Mouse (Mus musculus) ES-Bruce4 (cell line): ENCODE measurements around the gene Hoxd4.

ENCODE experiments used
- CTCF ChIP-seq: IDR thresholded peaks from one replicate; pipeline ENCODE4 v1.8.1; 2011; ENCODE audit warnings: low read depth, low read length
- POLR2A ChIP-seq: IDR thresholded peaks from one replicate; pipeline ENCODE4 v1.8.1; 2011; ENCODE audit warnings: low read length; ENCODE audit not compliant: insufficient read depth

DNA sequence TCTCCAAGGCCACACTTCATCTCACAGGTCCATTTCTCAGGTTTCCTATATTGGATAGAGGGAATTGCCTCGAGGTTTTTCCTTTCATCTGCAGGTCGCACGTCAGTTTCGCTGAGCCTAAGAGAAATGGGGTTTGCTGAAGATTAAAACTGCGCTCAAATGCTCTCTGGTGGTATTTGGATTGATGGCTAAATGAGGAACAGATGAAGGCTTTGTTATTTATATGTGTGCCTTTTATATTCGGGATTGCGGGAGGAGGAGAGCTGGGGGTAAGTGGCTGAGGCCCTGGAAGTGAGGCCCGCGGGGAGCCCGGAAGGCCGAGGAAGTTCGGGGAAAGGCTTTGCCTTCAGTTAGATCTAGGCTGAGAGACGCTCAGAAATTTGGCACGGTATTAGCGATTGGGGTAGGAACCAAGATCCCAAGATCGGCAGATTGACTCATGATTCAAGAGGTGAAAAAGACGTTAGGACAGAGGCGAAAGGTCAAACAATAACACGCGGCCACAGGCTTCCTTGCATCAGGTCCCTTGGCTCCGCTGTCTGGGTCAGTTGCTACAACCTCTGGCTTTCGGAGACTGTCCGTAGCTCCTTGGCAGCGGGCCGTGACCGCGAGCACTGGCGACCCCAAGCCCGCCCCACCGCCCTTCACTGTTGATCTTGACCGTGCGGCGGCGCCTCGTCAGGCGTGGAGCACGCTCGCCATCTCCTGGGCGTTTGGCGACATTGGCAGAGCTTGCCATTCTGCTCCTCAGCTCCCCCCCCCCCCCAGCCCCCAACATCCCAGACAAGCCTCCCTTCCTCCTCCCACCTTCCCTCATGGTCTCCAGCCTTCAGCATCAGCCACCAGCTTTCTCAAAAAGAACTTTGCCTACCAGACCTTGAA lies 39.0 kb upstream of the Hoxd4 start:
- TF ChIP-seq CTCF, result peak; percentile 74
- no peak for TF ChIP-seq POLR2A
